Mouse (Mus musculus) layer of hippocampus, adult 2 months (tissue): ENCODE data around the gene Arhgap10. TPM values are rescaled to one million over a fixed set of nuclear protein-coding genes. Genes with fewer than 3 reads are reported as not detected.
A peak's percentile ranks its signal among the peaks of the same experiment; 100 is the strongest.
"Not testable (repeated sequence)": the region's sequence is repeated elsewhere in the genome, so short reads cannot be mapped to it uniquely, and the experiment has no call there.

Experiments
- DNase-seq, 2 experiments: peaks; one replicate each; pipeline ENCODE4 v3.0.0; 2022; ENCODE audit warnings: low spot score in 2 of 2
- H3K27ac ChIP-seq: fragments of 200-600 bp; 2 replicates; pipeline ENCODE4 v1.8.1; 2022
- H3K4me3 ChIP-seq: fragments of 200-600 bp; 2 replicates; pipeline ENCODE4 v1.8.1; 2022; ENCODE audit warnings: mild to moderate bottlenecking
- CTCF ChIP-seq: fragments of 200-600 bp; conservative IDR thresholded peaks from 2 replicates; pipeline ENCODE4 v1.8.1; 2022; ENCODE audit warnings: antibody characterized with exemption, mild to moderate bottlenecking, moderate library complexity
- total RNA-seq, 2 experiments: library from RNA; stranded (reverse); gene quantifications; 2 replicates each; pipeline ENCODE4 v1.2.3; 2021

The Arhgap10 gene
- total RNA-seq, 2 experiments from 2014 or later, result 8.3 to 11.2 TPM

- DNase-seq, result no peak
- Histone ChIP-seq H3K27ac (no peak overlapping the region), H3K4me3 (no peak overlapping the region)
- no peak for TF ChIP-seq CTCF
Measured at GRCm38 (mm10) chr8:77327326-77327725, 190.4 kb downstream of the Arhgap10 start.

DNA sequence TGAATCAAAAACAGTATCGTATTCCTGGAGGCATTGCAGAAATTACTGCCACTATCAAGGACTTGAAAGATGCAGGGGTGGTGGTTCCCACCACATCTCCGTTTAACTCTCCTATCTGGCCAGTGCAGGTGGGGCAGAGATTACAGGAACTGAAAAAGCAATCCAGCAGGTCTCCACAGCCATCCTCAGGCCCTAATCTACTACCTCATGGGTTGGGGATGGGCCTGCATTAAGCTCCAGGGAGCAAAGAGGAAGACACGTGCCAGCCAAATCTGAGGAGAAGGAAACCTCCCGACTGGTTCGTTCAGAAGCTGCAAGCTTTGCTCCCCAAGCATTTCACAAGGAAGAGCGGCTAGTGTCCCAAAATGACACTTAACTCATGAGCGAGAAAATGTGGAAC lies 195.0 kb downstream of the Arhgap10 start:
- not testable (repeated sequence) for DNase-seq, H3K4me3 ChIP-seq, H3K27ac ChIP-seq

GRCm38 (mm10) chr8:77321901-77322300 lies 195.9 kb downstream of the Arhgap10 start:
- H3K27ac ChIP-seq, result no peak overlapping the region
- no peak for DNase-seq
- no peak overlapping the region for H3K4me3 ChIP-seq
- no peak for TF ChIP-seq CTCF

- no peak overlapping the region for H3K27ac ChIP-seq
- H3K4me3 ChIP-seq, result no peak overlapping the region
- DNase-seq, result no peak
- no peak for TF ChIP-seq CTCF
Measured at GRCm38 (mm10) chr8:77318590-77318989, 199.2 kb downstream of the Arhgap10 start.

DNA sequence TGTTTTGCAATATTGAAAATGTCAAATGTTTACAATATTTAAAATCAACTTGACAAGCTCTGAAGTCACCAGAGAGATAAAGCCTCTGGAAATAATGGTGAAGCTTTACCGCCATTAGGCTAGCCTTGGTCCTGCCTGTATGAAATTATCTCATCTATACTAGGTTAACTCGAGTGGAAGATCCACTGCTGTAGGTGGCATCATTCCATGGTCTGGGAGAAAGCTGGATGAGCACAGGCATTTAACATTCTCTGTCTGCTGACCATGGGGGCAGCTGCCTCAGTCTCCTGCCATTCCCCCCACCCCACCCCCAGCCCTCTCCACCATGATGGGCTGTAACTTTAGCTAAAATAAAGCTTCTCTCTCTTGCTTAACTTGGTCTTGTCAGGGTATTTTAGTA lies 200.0 kb downstream of the Arhgap10 start:
- H3K4me3 ChIP-seq, result no peak overlapping the region
- TF ChIP-seq CTCF, result no peak
- no peak overlapping the region for H3K27ac ChIP-seq
- no peak for DNase-seq

DNA sequence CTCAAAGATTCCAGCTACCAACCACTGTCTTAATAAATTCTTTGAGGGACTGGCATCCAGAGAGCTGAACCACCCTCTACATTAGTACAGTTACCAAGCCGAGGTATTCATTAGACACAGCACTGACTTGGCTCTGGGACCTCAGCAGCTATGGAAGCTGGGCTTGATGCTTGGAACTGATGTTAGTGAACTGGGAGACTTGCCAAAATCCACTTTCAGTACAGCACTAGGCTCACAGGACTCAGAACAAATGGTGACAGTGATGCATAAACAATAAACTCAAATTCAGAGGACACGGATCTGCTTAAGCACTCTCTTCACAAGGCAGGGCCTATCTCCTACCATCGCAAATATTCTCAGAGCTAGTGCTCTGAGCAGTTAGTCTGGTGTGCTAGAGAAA lies 204.8 kb downstream of the Arhgap10 start:
- H3K27ac ChIP-seq, result peak overlapping the region; percentile 18; the same call in 1 of the 2 replicates
- no peak for DNase-seq
- no peak for TF ChIP-seq CTCF
- no peak overlapping the region for H3K4me3 ChIP-seq

DNA sequence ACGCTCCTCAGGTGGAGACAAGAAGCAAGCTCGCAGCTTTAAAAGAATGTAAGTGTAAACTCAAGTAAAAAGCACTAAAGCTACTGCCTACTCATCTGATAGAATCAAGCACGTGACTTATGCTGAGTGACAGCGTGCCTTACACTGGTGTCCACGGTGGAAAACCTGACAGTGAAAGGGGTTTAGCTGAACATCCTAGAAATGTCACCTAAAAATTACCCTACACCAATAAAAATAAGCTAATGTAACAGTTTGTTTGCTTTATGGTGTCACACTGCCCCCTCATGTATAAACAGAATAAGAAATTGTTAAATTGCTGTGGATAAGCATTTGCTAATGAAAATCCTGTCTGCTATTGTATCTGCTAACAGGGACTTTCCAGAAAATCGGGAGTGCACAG lies 206.0 kb downstream of the Arhgap10 start:
- H3K27ac ChIP-seq, result peak overlapping the region; percentile 19
- H3K4me3 ChIP-seq, result no peak overlapping the region
- peak; percentile 41 to 51 for DNase-seq
- peak; percentile 82 for TF ChIP-seq CTCF

GRCm38 (mm10) chr8:77310541-77310940 lies 207.2 kb downstream of the Arhgap10 start:
- Histone ChIP-seq H3K4me3 (peak overlapping the region; percentile 14; the same call in 1 of the 2 replicates), H3K27ac (peak overlapping the region; percentile 49)
- peak; percentile 34 for TF ChIP-seq CTCF
- DNase-seq, result no peak

DNA sequence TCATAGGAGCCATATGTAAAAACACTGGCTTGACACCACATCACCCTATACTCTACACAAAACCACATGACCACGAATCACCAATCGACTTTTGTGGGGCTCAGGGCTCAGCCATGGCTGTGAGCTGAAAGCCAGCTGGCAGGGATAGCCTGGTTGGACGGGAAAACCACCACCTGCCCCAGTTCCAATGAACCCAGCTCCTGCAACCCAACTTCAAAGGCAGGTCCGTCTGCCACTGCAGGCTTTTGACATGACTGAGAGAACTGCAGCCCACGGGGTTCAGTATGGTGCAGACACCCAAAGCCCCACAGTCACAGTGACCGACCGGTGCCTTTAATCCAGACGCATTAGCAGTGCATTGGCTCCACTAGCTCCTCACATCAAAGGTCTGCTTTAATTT lies 207.7 kb downstream of the Arhgap10 start:
- TF ChIP-seq CTCF, result no peak
- peak overlapping the region; percentile 49 for H3K27ac ChIP-seq
- peak overlapping the region; percentile 14; the same call in 1 of the 2 replicates for H3K4me3 ChIP-seq
- peak in 1 of 2 experiments; percentile 19 for DNase-seq

GRCm38 (mm10) chr8:77294599-77294998 lies 223.2 kb downstream of the Arhgap10 start:
- no peak for DNase-seq
- TF ChIP-seq CTCF, result no peak
- Histone ChIP-seq H3K4me3 (no peak overlapping the region), H3K27ac (peak overlapping the region; percentile 46; the same call in 1 of the 2 replicates)

DNA sequence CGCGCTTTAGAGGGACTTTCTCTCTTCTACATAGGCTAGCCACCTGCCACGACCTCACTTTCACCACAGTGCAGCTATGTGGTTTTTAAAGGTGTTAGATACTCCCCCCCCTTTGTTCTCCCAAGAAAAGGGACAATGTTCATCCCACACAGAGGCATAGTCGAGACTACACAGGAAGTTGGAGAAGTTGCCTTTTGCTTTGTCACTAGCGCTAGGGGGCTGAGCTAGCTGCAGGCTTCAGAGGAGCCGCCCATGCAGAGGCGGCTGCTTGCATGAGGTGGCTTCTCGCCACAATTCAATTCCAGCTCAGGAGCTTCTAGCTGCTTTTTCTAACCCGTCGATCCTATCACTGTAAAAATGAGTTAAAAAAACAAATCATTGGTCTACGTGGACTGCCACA lies 225.1 kb downstream of the Arhgap10 start:
- H3K27ac ChIP-seq, result peak overlapping the region; percentile 77
- TF ChIP-seq CTCF, result peak; percentile 39
- no peak for DNase-seq
- H3K4me3 ChIP-seq, result no peak overlapping the region

GRCm38 (mm10) chr8:77292120-77292519 lies 225.6 kb downstream of the Arhgap10 start:
- no peak for TF ChIP-seq CTCF

DNA sequence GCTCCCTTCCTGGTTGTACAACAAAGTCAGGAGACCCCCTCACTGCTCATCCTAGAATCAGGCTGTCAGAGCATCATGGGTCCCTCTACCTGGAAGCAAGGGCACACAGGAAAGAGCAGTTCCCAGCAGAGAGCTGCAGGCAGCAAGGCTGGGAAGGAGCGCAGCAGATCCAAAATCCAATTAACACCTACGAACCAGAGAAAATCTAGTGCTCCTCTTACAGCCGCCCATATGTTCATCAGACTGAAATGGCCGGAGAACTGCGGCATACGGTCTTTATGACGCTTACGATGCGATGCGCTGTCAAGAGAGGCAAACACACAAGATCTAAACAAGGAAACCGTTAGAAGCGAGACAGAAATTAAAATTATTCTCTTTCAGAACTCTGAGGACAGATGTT lies 229.3 kb downstream of the Arhgap10 start:
- Histone ChIP-seq H3K27ac (no peak overlapping the region), H3K4me3 (no peak overlapping the region)
- TF ChIP-seq CTCF, result no peak
- DNase-seq, result no peak

More at GRCm38 (mm10) chr8:77292120-77292519, 225.6 kb downstream of the Arhgap10 start:
- Histone ChIP-seq H3K27ac (peak overlapping the region; percentile 77; the same call in 1 of the 2 replicates), H3K4me3 (no peak overlapping the region)
- DNase-seq, result no peak

- TF ChIP-seq CTCF, result no peak
- no peak for DNase-seq
- Histone ChIP-seq H3K27ac (no peak overlapping the region), H3K4me3 (no peak overlapping the region)
Measured at GRCm38 (mm10) chr8:77288065-77288464, 229.7 kb downstream of the Arhgap10 start.

- Histone ChIP-seq H3K27ac (no peak overlapping the region), H3K4me3 (no peak overlapping the region)
- TF ChIP-seq CTCF, result peak; percentile 30
- DNase-seq, result no peak
Measured at GRCm38 (mm10) chr8:77284473-77284872, 233.3 kb downstream of the Arhgap10 start.
